ENCODE assay signal across 23 mouse cellular contexts in genomic region chr3:79045251-79045650, GRCm38 (mm10).
A peak's percentile ranks its signal among the peaks of the same experiment; 100 is the strongest.
DNase-seq lines count a peak whose midpoint lies in the region; ATAC-seq and TF ChIP-seq lines count a peak whose summit lies in the region.
"Had no signal": no experiment of that assay in that cellular context is flagged by ENCODE, and none has a peak within 500 bp of the region (broad histone marks: within the 10 kb centered on the region; RNA-seq: fewer than 3 reads in every experiment).

No protein-coding gene starts in this region.

- no peaks in the 10 kb centered on the region for H3K4me1 ChIP-seq in midbrain, embryonic 11.5 days (ENCODE audit: control insufficient read depth, insufficient read depth, low read length)
- no peaks in the 10 kb centered on the region for H3K4me1 ChIP-seq in midbrain, embryonic 10.5 days
- no peaks in the 10 kb centered on the region for H3K4me1 ChIP-seq in cerebellum, adult 2 months (ENCODE audit: control insufficient read depth, insufficient read depth, low read length)

- peak; percentile 52 for DNase-seq in heart, adult 11 months
- DNase-seq in heart, adult 9 months (ENCODE audit: low spot score in 2 of 2), result no peak
- peak; percentile 59 for DNase-seq in midbrain, embryonic 11.5 days (ENCODE audit: low spot score, missing footprints)
- DNase-seq in midbrain, embryonic 10.5 days (ENCODE audit: low spot score), result no peak
- DNase-seq in retina, postnatal 1 day, result peak; percentile 55
- DNase-seq in retina, embryonic 14.5 days (ENCODE audit: low spot score), result no peak
- peak; percentile 45 for DNase-seq in R1 (ENCODE audit: low read depth, low spot score)
- DNase-seq in cerebellum, adult 2 months, result no peak
- DNase-seq: adrenal gland, adult 2 months; adrenal gland, adult 8-10 months; adrenal gland, postnatal 10 days; adrenal gland, postnatal 14 days; adrenal gland, postnatal 25 days; adrenal gland, postnatal 36 days; B cell, adult 2 months; cerebellum, adult 11 months; cerebellum, adult 11-12 months; cerebellum, adult 18-20 months had no signal

- H3K9me3 ChIP-seq in midbrain, embryonic 11.5 days (ENCODE audit: control insufficient read depth, low read length), result no peaks in the 10 kb centered on the region
- H3K9me3 ChIP-seq in midbrain, embryonic 10.5 days (replicated peaks), result no peaks in the 10 kb centered on the region

- H3K27me3 ChIP-seq in midbrain, embryonic 11.5 days (ENCODE audit: control insufficient read depth, insufficient read depth, low read length), result no peaks in the 10 kb centered on the region
- no peaks in the 10 kb centered on the region for H3K27me3 ChIP-seq in midbrain, embryonic 10.5 days (ENCODE audit: low read depth, poor library complexity, severe bottlenecking)
- no peaks in the 10 kb centered on the region for H3K27me3 ChIP-seq in cerebellum, adult 2 months (ENCODE audit: control insufficient read depth, insufficient read depth, low read length)
- H3K27me3 ChIP-seq: CH12.LX, Patski had no signal

- TF ChIP-seq CTCF in cerebellum, adult 2 months (IDR thresholded peaks at IDR 0.05; ENCODE audit: borderline replicate concordance, insufficient read depth, low read depth, low read length), result no peak

- TF ChIP-seq POLR2A in cerebellum, adult 2 months (IDR thresholded peaks at IDR 0.05; ENCODE audit: borderline replicate concordance, insufficient read depth, low read length), result no peak

- no peak for ATAC-seq in midbrain, embryonic 11.5 days (ENCODE audit: low FRiP score)
- ATAC-seq: activated CD4-positive, CD25-positive, alpha-beta regulatory T cell, adult 4 months; CD4-positive, CD25-positive, alpha-beta regulatory T cell, adult 4 months; Patski had no signal

- no peak overlapping the region for H3K4me2 ChIP-seq in midbrain, embryonic 11.5 days

- H3K36me3 ChIP-seq in midbrain, embryonic 11.5 days (ENCODE audit: control insufficient read depth, insufficient read depth, low read length), result no peaks in the 10 kb centered on the region
- no peaks in the 10 kb centered on the region for H3K36me3 ChIP-seq in midbrain, embryonic 10.5 days
- H3K36me3 ChIP-seq: G1E had no signal

- H3K9ac ChIP-seq in midbrain, embryonic 11.5 days (ENCODE audit: low read length), result no peak overlapping the region

- H3K27ac ChIP-seq in midbrain, embryonic 11.5 days (ENCODE audit: low read depth, low read length), result no peak overlapping the region
- H3K27ac ChIP-seq in midbrain, embryonic 10.5 days (replicated peaks), result no peak overlapping the region
- H3K27ac ChIP-seq in cerebellum, adult 2 months (ENCODE audit: insufficient read depth, low read length), result no peak overlapping the region

- 83% methylated on average over 5 of the region's 5 CpGs for WGBS in midbrain, embryonic 11.5 days
- 88% methylated on average over 5 of the region's 5 CpGs for WGBS in midbrain, embryonic 10.5 days
- 79% methylated on average over 5 of the region's 5 CpGs for WGBS in cerebellum, adult 2 months

- no peak overlapping the region for H3K4me3 ChIP-seq in midbrain, embryonic 11.5 days (ENCODE audit: low read depth, low read length)
- no peak overlapping the region for H3K4me3 ChIP-seq in midbrain, embryonic 10.5 days
- H3K4me3 ChIP-seq in cerebellum, adult 2 months (replicated peaks; ENCODE audit: insufficient read depth, low read depth, low read length), result no peak overlapping the region

Comparison
In these comparisons a context has a peak if more than half of its experiments do, and no peak if none do; other contexts are left out.
1. DNase-seq: peak in heart, adult 11 months (single experiment), midbrain, embryonic 11.5 days (single experiment), retina, postnatal 1 day (single experiment) and R1 (single experiment); none in heart, adult 9 months (0 of 2), midbrain, embryonic 10.5 days (single experiment), retina, embryonic 14.5 days (single experiment) and cerebellum, adult 2 months (0 of 2).